Mouse (Mus musculus): ENCODE results near the gene Mcrip2.

- TF ChIP-seq POLR2A (IDR thresholded peaks at IDR 0.05; ENCODE audit: extremely low read depth, insufficient read depth, low read length), result no peak
- TF ChIP-seq CTCF (IDR thresholded peaks at IDR 0.05; ENCODE audit: low read depth, low read length), result no peak
These were observed 40.4 kb downstream of the Mcrip2 start for GRCm38 (mm10) chr17:25828223-25828594.
